Comparison of ENCODE assay signal across 14 mouse cellular contexts in the genomic region with DNA sequence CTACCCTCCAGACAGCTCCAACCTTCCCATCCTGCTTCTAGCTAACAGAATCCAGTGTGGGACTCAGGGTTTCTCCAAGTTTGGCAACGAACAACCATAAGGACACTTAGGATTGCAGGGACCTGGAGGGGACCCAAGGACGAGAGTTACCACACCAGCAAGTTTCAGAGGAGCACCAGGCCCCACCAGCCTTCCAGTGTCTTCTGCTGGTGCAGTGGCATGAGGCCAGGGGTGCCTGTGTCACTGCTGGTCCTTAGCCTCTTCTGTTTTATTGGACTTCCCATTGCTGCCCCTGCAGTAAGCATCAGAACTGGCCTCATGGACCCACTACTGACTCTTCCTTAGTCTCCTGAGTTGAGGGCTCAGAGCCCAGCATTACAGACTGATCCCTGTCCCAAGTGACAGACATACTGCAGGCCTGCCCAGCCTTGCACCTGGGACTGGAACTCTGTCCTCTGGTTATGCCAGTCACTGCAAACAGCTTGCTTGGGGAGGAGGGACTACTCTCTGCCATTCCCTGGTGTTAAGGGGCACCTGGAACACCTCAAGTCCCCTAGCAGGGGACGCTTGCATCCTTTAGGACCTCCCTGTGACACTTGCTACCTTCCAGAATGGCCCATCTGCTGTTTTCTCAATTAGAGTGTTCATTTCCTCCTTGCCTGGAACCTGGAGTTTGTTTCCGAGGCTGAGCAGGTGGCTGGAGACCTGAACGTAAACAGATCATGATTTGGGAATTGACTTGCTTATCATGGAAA. TPM values are rescaled to one million over a fixed set of nuclear protein-coding genes. Genes with fewer than 3 reads are reported as not detected.
DNase-seq lines count a peak whose midpoint lies in the region; ATAC-seq and TF ChIP-seq lines count a peak whose summit lies in the region.
"Had no signal": no experiment of that assay in that cellular context is flagged by ENCODE, and none has a peak within 500 bp of the region (broad histone marks: within the 10 kb centered on the region; RNA-seq: fewer than 3 reads in every experiment).

No protein-coding gene starts in this region.

- no peak overlapping the region for H3K4me3 ChIP-seq in kidney, embryonic 15.5 days (replicated peaks)
- no peak overlapping the region for H3K4me3 ChIP-seq in kidney, embryonic 14.5 days (ENCODE audit: low read length)
- H3K4me3 ChIP-seq: erythroblast, embryonic 14.5 days; heart, embryonic 10.5 days; left cerebral cortex, adult 2 months had no signal

- H3K9ac ChIP-seq in kidney, embryonic 15.5 days: no peak overlapping the region
- no peak overlapping the region for H3K9ac ChIP-seq in kidney, embryonic 14.5 days (ENCODE audit: low read depth, low read length)
- H3K9ac ChIP-seq: liver, embryonic 14.5 days had no signal

- peak; percentile 3; the same call in 1 of the 2 replicates for ATAC-seq in kidney, embryonic 15.5 days (replicated peaks; ENCODE audit: low FRiP score)
- no peak for ATAC-seq in kidney, embryonic 14.5 days (ENCODE audit: low FRiP score, low TSS enrichment)
- ATAC-seq: CD4-positive, CD25-positive, alpha-beta regulatory T cell, adult 4 months had no signal

- no peaks in the 10 kb centered on the region for H3K27me3 ChIP-seq in kidney, embryonic 15.5 days
- no peaks in the 10 kb centered on the region for H3K27me3 ChIP-seq in kidney, embryonic 14.5 days (ENCODE audit: control insufficient read depth, insufficient read depth, low read length)

- peak overlapping the region; percentile 23 for H3K27ac ChIP-seq in kidney, embryonic 15.5 days
- H3K27ac ChIP-seq in kidney, embryonic 14.5 days (ENCODE audit: low read depth, low read length): no peak overlapping the region
- H3K27ac ChIP-seq: heart, embryonic 10.5 days; left cerebral cortex, adult 2 months; liver, embryonic 14.5 days had no signal

- H3K9me3 ChIP-seq in kidney, embryonic 15.5 days (replicated peaks): no peaks in the 10 kb centered on the region
- H3K9me3 ChIP-seq in kidney, embryonic 14.5 days (ENCODE audit: control insufficient read depth, low read length): no peaks in the 10 kb centered on the region
- H3K9me3 ChIP-seq: heart, embryonic 10.5 days had no signal

- TF ChIP-seq POLR2A in brain, embryonic 14.5 days (IDR thresholded peaks at IDR 0.05; ENCODE audit: borderline replicate concordance, extremely low read depth, insufficient read depth, insufficient read length, poor library complexity, severe bottlenecking): no peak

- intact Hi-C loops in heart, postnatal 10 days (cut with DNase I): no loop called here

- peak; percentile 33 for DNase-seq in brain, embryonic 14.5 days (ENCODE audit: low read depth)
- peak; percentile 81 for DNase-seq in cerebellum, adult 11-12 months
- peak; percentile 26 to 43 for DNase-seq in cerebellum, postnatal 36 days
- no peak for DNase-seq in heart, postnatal 10 days
- no peak for DNase-seq in right cerebral cortex, postnatal 25 days
- DNase-seq: adrenal gland, adult 8-10 months; right cerebral cortex, postnatal 14 days had no signal

- WGBS in kidney, embryonic 15.5 days: 48% methylated on average over 5 of the region's 5 CpGs
- WGBS in kidney, embryonic 14.5 days: 54% methylated on average over 5 of the region's 5 CpGs

- H3K4me2 ChIP-seq in kidney, embryonic 15.5 days: no peak overlapping the region
- H3K4me2 ChIP-seq in kidney, embryonic 14.5 days (replicated peaks; ENCODE audit: low read depth, low read length): no peak overlapping the region

- TF ChIP-seq CTCF in brain, embryonic 14.5 days (IDR thresholded peaks at IDR 0.05; ENCODE audit: borderline replicate concordance, extremely low read depth, insufficient read depth, insufficient read length): no peak

- H3K4me1 ChIP-seq in kidney, embryonic 15.5 days: peaks cover 18% of the 10 kb centered on the region
- H3K4me1 ChIP-seq in kidney, embryonic 14.5 days (ENCODE audit: control insufficient read depth, insufficient read depth, low read length): 0 out of 2 replicates have a peak, but pooled peaks cover 3% of the 10 kb centered on the region

- H3K36me3 ChIP-seq in kidney, embryonic 15.5 days: no peaks in the 10 kb centered on the region
- no peaks in the 10 kb centered on the region for H3K36me3 ChIP-seq in kidney, embryonic 14.5 days (ENCODE audit: control insufficient read depth, insufficient read depth, low read length)
- H3K36me3 ChIP-seq: heart, embryonic 10.5 days had no signal

RNA-seq across cellular contexts. Expression of a gene that starts 30.7 kb away (rescaled TPM):
- 218 and 231 TPM in 2 replicates for polyA plus RNA-seq in kidney, embryonic 15.5 days (2015; fragmentation: Nextera tagmentation; extraction: Ambion mirVana)
- 236 and 296 TPM in 2 replicates for polyA plus RNA-seq in kidney, embryonic 14.5 days (2014; fragmentation: Nextera tagmentation; extraction: Ambion mirVana)
- polyA plus RNA-seq in brain, embryonic 14.5 days (2012; rRNA removed): 247 and 301 TPM in 2 replicates
- total RNA-seq in heart, postnatal 10 days (2021): 10 to 100 TPM; 82.0 to 90.0 TPM

Comparison
In these comparisons a context has a peak if more than half of its experiments do, and no peak if none do; other contexts are left out.
1. DNase-seq: peak in brain, embryonic 14.5 days (single experiment), cerebellum, adult 11-12 months (single experiment) and cerebellum, postnatal 36 days (2 of 2); none in heart, postnatal 10 days (0 of 2) and right cerebral cortex, postnatal 25 days (single experiment).